Mouse (Mus musculus): ENCODE measurements around the gene S100pbp.

- TF ChIP-seq POLR2A (IDR thresholded peaks at IDR 0.05; ENCODE audit: low read depth, low read length) (no peak), CTCF (IDR thresholded peaks at IDR 0.05; ENCODE audit: extremely low read depth, insufficient read length, insufficient replicate concordance, low read depth, low read length) (no peak)
Measured at GRCm38 (mm10) chr4:129137392-129138321, 51.9 kb downstream of the S100pbp start.
